Mouse (Mus musculus) cerebellum, adult 11-12 months (tissue): ENCODE measurements around the gene Pcsk6.
"Not testable (repeated sequence)": the region's sequence is repeated elsewhere in the genome, so short reads cannot be mapped to it uniquely, and the experiment has no call there.

Experiments used
- DNase-seq: peaks from one replicate; pipeline ENCODE4 v3.0.0; 2022

The Pcsk6 gene

GRCm38 (mm10) chr7:65861591-65862472, at the start of gene Pcsk6:
Gene Pcsk6, plus strand, starts transcription at chr7:65861734.
- DNase-seq: peak; percentile 40

- DNase-seq: no peak
Observed at GRCm38 (mm10) chr7:65813611-65814212, 47.8 kb upstream of the Pcsk6 start.

- no peak for DNase-seq
Observed at GRCm38 (mm10) chr7:65817564-65817963, 44.0 kb upstream of the Pcsk6 start.

GRCm38 (mm10) chr7:65820391-65820790, 41.1 kb upstream of the Pcsk6 start:
- no peak for DNase-seq

- not testable (repeated sequence) for DNase-seq
Observed at GRCm38 (mm10) chr7:65821901-65822300, 39.6 kb upstream of the Pcsk6 start.

- no peak for DNase-seq
Observed at GRCm38 (mm10) chr7:65822506-65823119, 38.9 kb upstream of the Pcsk6 start.

- DNase-seq: no peak
Observed at GRCm38 (mm10) chr7:65839756-65840155, 21.8 kb upstream of the Pcsk6 start.

- no peak for DNase-seq
Observed at GRCm38 (mm10) chr7:65843210-65843609, 18.3 kb upstream of the Pcsk6 start.

- DNase-seq: no peak
Observed at GRCm38 (mm10) chr7:65860981-65861380, 553 bp upstream of the Pcsk6 start.

GRCm38 (mm10) chr7:65862473-65863176, 1.1 kb downstream of the Pcsk6 start:
- DNase-seq: no peak

- DNase-seq: no peak
Observed at GRCm38 (mm10) chr7:65869173-65869572, 7.6 kb downstream of the Pcsk6 start.

GRCm38 (mm10) chr7:65869794-65870193, 8.3 kb downstream of the Pcsk6 start:
- DNase-seq: no peak

- DNase-seq: no peak
Observed at GRCm38 (mm10) chr7:65870227-65870626, 8.7 kb downstream of the Pcsk6 start.

- peak; percentile 54 for DNase-seq
Observed at GRCm38 (mm10) chr7:65870928-65871580, 9.5 kb downstream of the Pcsk6 start.

- no peak for DNase-seq
Observed at GRCm38 (mm10) chr7:65871851-65872250, 10.3 kb downstream of the Pcsk6 start.

- DNase-seq: no peak
Observed at GRCm38 (mm10) chr7:65873176-65873845, 11.8 kb downstream of the Pcsk6 start.

GRCm38 (mm10) chr7:65873902-65874301, 12.4 kb downstream of the Pcsk6 start:
- no peak for DNase-seq

GRCm38 (mm10) chr7:65876596-65876995, 15.1 kb downstream of the Pcsk6 start:
- no peak for DNase-seq

GRCm38 (mm10) chr7:65878234-65878633, 16.7 kb downstream of the Pcsk6 start:
- DNase-seq: no peak

GRCm38 (mm10) chr7:65879330-65879729, 17.8 kb downstream of the Pcsk6 start:
- no peak for DNase-seq

GRCm38 (mm10) chr7:65880666-65881289, 19.2 kb downstream of the Pcsk6 start:
- DNase-seq: no peak

GRCm38 (mm10) chr7:65881290-65881688, 19.8 kb downstream of the Pcsk6 start:
- DNase-seq: no peak
